8 mouse cellular contexts compared by ENCODE assay signal in the genomic region with DNA sequence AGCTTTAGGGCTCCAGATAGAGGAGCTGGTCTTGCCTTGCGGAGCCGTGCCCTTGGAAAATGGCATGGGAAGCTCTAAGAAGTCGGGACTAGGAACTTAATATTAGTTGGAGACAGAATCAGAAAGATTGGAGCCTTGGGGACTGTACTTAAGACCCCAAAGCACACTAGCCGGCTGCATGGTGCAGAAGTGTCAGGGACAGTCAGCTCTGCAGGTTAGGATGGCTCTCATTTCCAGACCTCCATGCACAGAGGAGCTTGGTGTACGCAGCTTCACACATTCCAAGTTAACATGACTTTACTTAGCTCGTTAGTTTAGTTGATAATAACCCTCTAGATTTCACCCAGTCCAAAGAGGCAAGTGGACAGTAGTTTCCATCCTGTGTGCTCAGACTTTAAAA. TPM values are rescaled to one million over a fixed set of nuclear protein-coding genes. Genes with fewer than 3 reads are reported as not detected.
A peak's percentile ranks its signal among the peaks of the same experiment; 100 is the strongest.
DNase-seq lines count a peak whose midpoint lies in the region; ATAC-seq and TF ChIP-seq lines count a peak whose summit lies in the region.

No protein-coding gene starts in this region.

- dilution Hi-C loops in CH12.LX (cut with MboI; ENCODE audit: extremely low pct_ligation_motif_present, extremely low pct_unique_long_range_greater_than_20kb, low sequenced_read_pairs), result no loop called here

- in situ Hi-C loops in CH12.LX (cut with MboI; ENCODE audit: low pct_ligation_motif_present, low pct_unique_long_range_greater_than_20kb, low sequenced_read_pairs), result loop anchor here (25.0 kb wide), 1 partner anchor 448 kb away; a partner anchor contains a TSS

- ATAC-seq in forebrain, embryonic 13.5 days, result peak; percentile 34
- ATAC-seq in liver, embryonic 14.5 days (ENCODE audit: insufficient read depth), result peak; percentile 54

- H3K27ac ChIP-seq in CH12.LX (ENCODE audit: insufficient read depth, low read depth), result no peak overlapping the region
- H3K27ac ChIP-seq in forebrain, embryonic 13.5 days, result peak overlapping the region; percentile 82; the same call in 1 of the 2 replicates
- no peak overlapping the region for H3K27ac ChIP-seq in liver, embryonic 14.5 days

- TF ChIP-seq CTCF in CH12.LX (conservative IDR thresholded peaks at IDR 0.05 in 1 of 2, IDR thresholded peaks at IDR 0.05 in 1 of 2; ENCODE audit: low read depth in 2 of 2, low read length in 2 of 2), result no peak
- TF ChIP-seq CTCF in liver, embryonic 14.5 days (IDR thresholded peaks at IDR 0.05; ENCODE audit: low read depth), result no peak

- no peaks in the 10 kb centered on the region for H3K9me3 ChIP-seq in CH12.LX (replicated peaks; ENCODE audit: low read length)
- H3K9me3 ChIP-seq in forebrain, embryonic 13.5 days (replicated peaks), result no peaks in the 10 kb centered on the region
- no peaks in the 10 kb centered on the region for H3K9me3 ChIP-seq in liver, embryonic 14.5 days (ENCODE audit: control insufficient read depth, low read length)

- peaks cover 2 to 25% of the 10 kb centered on the region in 2 experiments; a peak in 2 of 4 replicates for H3K4me1 ChIP-seq in CH12.LX (ENCODE audit: control insufficient read depth in 1 of 2, insufficient read depth in 2 of 2)
- peaks cover 11% of the 10 kb centered on the region for H3K4me1 ChIP-seq in forebrain, embryonic 13.5 days
- peaks cover 0 to 11% of the 10 kb centered on the region in 2 experiments; a peak in 2 of 4 replicates for H3K4me1 ChIP-seq in liver, embryonic 14.5 days (replicated peaks; ENCODE audit: control insufficient read depth in 2 of 2, insufficient read depth in 2 of 2, low read length in 1 of 2)

- TF ChIP-seq RAD21 in CH12.LX (IDR thresholded peaks at IDR 0.05; ENCODE audit: low read depth, low read length), result no peak

- H3K9ac ChIP-seq in CH12.LX (ENCODE audit: insufficient read depth, low read depth), result peak overlapping the region; percentile 86
- H3K9ac ChIP-seq in forebrain, embryonic 13.5 days, result peak overlapping the region; percentile 89
- peak overlapping the region; percentile 73 for H3K9ac ChIP-seq in liver, embryonic 14.5 days (replicated peaks)

- DNase-seq in embryo, embryonic 10 days (ENCODE audit: low spot score), result peak; percentile 8
- DNase-seq in embryo, embryonic 9.5 days (ENCODE audit: extremely low spot score), result no peak
- no peak for DNase-seq in CH12.LX (ENCODE audit: extremely low read depth)
- DNase-seq in liver, embryonic 14.5 days (ENCODE audit: low read depth in 3 of 3, low spot score in 3 of 3), result no peak
- DNase-seq in adrenal gland, adult 2 months, result no peak
- DNase-seq in MN1 (ENCODE audit: low spot score), result no peak
- DNase-seq in embryo, embryonic 11 days, result no peak

- WGBS in forebrain, embryonic 13.5 days, result 11% methylated on average over 6 of the region's 6 CpGs
- WGBS in liver, embryonic 14.5 days (ENCODE audit: insufficient replicate concordance), result 9% methylated on average over 6 of the region's 6 CpGs

- H3K4me3 ChIP-seq in CH12.LX (replicated peaks in 1 of 3; ENCODE audit: low read depth in 2 of 3, low read length in 2 of 3, poor library complexity in 1 of 3), result peak overlapping the region; percentile 80 to 86 (median 85)
- peak overlapping the region; percentile 65 for H3K4me3 ChIP-seq in forebrain, embryonic 13.5 days
- peak overlapping the region; percentile 82 to 93 for H3K4me3 ChIP-seq in liver, embryonic 14.5 days (ENCODE audit: insufficient read depth in 1 of 2, low read depth in 2 of 2, low read length in 2 of 2)

- peaks cover 18 to 37% of the 10 kb centered on the region in 2 experiments for H3K36me3 ChIP-seq in CH12.LX (replicated peaks in 1 of 2; ENCODE audit: control insufficient read depth in 1 of 2, insufficient read depth in 1 of 2, low read length in 1 of 2)
- peaks cover 20% of the 10 kb centered on the region for H3K36me3 ChIP-seq in forebrain, embryonic 13.5 days (ENCODE audit: poor library complexity, severe bottlenecking)
- peaks cover 10% of the 10 kb centered on the region for H3K36me3 ChIP-seq in liver, embryonic 14.5 days (replicated peaks; ENCODE audit: control insufficient read depth, insufficient read depth, low read depth)

- no peak for TF ChIP-seq EP300 in CH12.LX (IDR thresholded peaks at IDR 0.05; ENCODE audit: low read length)
- TF ChIP-seq EP300 in liver, embryonic 14.5 days (IDR thresholded peaks at IDR 0.05; ENCODE audit: low read depth), result no peak

- H3K79me2 ChIP-seq in CH12.LX (replicated peaks; ENCODE audit: control insufficient read depth, extremely low read depth, insufficient read depth, poor library complexity, severe bottlenecking), result no peaks in the 10 kb centered on the region; the same call in 1 of the 2 replicates

- H3K4me2 ChIP-seq in CH12.LX (ENCODE audit: insufficient read depth, low read depth, poor library complexity, severe bottlenecking), result peak overlapping the region; percentile 66
- H3K4me2 ChIP-seq in forebrain, embryonic 13.5 days, result peak overlapping the region; percentile 84
- peak overlapping the region; percentile 75 for H3K4me2 ChIP-seq in liver, embryonic 14.5 days (ENCODE audit: low read depth)

- TF ChIP-seq POLR2A in CH12.LX (IDR thresholded peaks at IDR 0.05; ENCODE audit: low read depth, low read length), result no peak

- H3K27me3 ChIP-seq in CH12.LX (replicated peaks), result no peaks in the 10 kb centered on the region
- 0 out of 2 replicates have a peak, but pooled peaks cover 3% of the 10 kb centered on the region for H3K27me3 ChIP-seq in forebrain, embryonic 13.5 days
- H3K27me3 ChIP-seq in liver, embryonic 14.5 days (ENCODE audit: control insufficient read depth, insufficient read depth, low read length), result no peaks in the 10 kb centered on the region; the same call in 1 of the 2 replicates

TF ChIP-seq in CH12.LX, 34 proteins besides CTCF, POLR2A, EP300 and RAD21:
- TF ChIP-seq ZNF384 (IDR thresholded peaks at IDR 0.05; ENCODE audit: low read depth, low read length) (no peak), MEF2A (IDR thresholded peaks at IDR 0.05; ENCODE audit: borderline replicate concordance, low read depth, low read length) (no peak), MYC (IDR thresholded peaks at IDR 0.05; ENCODE audit: low read depth, low read length) (no peak), PAX5 (IDR thresholded peaks at IDR 0.05; ENCODE audit: low read length) (no peak), JUND (conservative IDR thresholded peaks at IDR 0.05; ENCODE audit: low read depth, low read length) (no peak), ZMIZ1 (IDR thresholded peaks at IDR 0.05; ENCODE audit: low read depth, low read length) (no peak), TCF12 (IDR thresholded peaks at IDR 0.05; ENCODE audit: low read depth, low read length) (no peak), USF1 (IDR thresholded peaks at IDR 0.05; ENCODE audit: low read depth, low read length) (no peak), HCFC1 (IDR thresholded peaks at IDR 0.05; ENCODE audit: low read depth, low read length) (no peak)
TF ChIP-seq in CH12.LX: peak in this region for 0.

RNA-seq across cellular contexts. Expression of a gene that starts 0.6 kb away (rescaled TPM):
- total RNA-seq in CH12.LX (2012; rRNA removed), result 14.8 and 15.5 TPM in 2 replicates
- total RNA-seq in CH12.LX (2014; rRNA removed), result 24.8 and 33.0 TPM in 2 replicates
- polyA plus RNA-seq in CH12.LX (2012; ENCODE audit: insufficient read length, low read depth), result 19.9 and 21.2 TPM in 2 replicates
- polyA plus RNA-seq in forebrain, embryonic 13.5 days (2015; fragmentation: Nextera tagmentation; extraction: Ambion mirVana), result 20.5 and 25.0 TPM in 2 replicates
- 4.7 and 5.4 TPM in 2 replicates for polyA plus RNA-seq in liver, embryonic 14.5 days (2012; rRNA removed)
- polyA plus RNA-seq in liver, embryonic 14.5 days (2014; fragmentation: Nextera tagmentation; extraction: Ambion mirVana), result 8.2 and 8.4 TPM in 2 replicates
- 10 to 100 TPM; 16.1 to 21.1 TPM for total RNA-seq in adrenal gland, adult 2 months (2021)
- polyA plus RNA-seq in adrenal gland, adult 2 months (2012; rRNA removed), result 7.9 and 8.5 TPM in 2 replicates
